Mouse (Mus musculus): ENCODE data around the gene Glt6d1. TPM values are rescaled to one million over a fixed set of nuclear protein-coding genes. Genes with fewer than 3 reads are reported as not detected.

The Glt6d1 gene
- polyA plus RNA-seq, 1 experiment from 2014 or later = not detected

DNA sequence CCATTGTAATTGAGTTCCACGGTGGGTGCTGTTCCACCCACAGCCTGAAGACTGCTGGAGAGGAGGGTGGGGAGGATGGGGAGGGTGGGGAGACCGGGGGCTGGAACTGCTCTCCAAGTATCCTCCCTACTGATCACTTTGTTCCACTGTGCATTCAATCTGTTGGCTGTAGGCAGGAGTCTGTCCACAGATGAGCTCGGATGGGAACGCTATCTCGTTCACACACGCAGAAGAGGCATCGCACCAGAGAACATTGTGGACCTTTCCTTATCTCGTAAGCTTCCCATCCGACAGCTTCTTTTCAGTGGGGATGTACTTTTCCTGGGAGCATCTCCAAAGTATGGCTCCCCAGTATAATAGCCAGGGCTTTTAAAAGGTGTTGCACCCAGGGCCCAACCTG lies 36.6 kb downstream of the Glt6d1 start:
- WGBS = 85% methylated on average over 9 of the region's 9 CpGs
- ATAC-seq (ENCODE audit: insufficient read depth, low FRiP score) = no peak
- Histone ChIP-seq H3K9ac (ENCODE audit: low read length) (no peak overlapping the region), H3K4me3 (replicated peaks; ENCODE audit: low read length) (no peak overlapping the region), H3K36me3 (ENCODE audit: control insufficient read depth, insufficient read depth, low read length) (no peaks in the 10 kb centered on the region), H3K4me1 (ENCODE audit: control insufficient read depth, insufficient read depth, low read length) (no peaks in the 10 kb centered on the region), H3K4me2 (ENCODE audit: low read depth, low read length) (no peak overlapping the region), H3K27ac (ENCODE audit: low read length) (no peak overlapping the region), H3K27me3 (ENCODE audit: control insufficient read depth, insufficient read depth, low read length) (no peaks in the 10 kb centered on the region), H3K9me3 (replicated peaks; ENCODE audit: control insufficient read depth, low read length) (no peaks in the 10 kb centered on the region)

DNA sequence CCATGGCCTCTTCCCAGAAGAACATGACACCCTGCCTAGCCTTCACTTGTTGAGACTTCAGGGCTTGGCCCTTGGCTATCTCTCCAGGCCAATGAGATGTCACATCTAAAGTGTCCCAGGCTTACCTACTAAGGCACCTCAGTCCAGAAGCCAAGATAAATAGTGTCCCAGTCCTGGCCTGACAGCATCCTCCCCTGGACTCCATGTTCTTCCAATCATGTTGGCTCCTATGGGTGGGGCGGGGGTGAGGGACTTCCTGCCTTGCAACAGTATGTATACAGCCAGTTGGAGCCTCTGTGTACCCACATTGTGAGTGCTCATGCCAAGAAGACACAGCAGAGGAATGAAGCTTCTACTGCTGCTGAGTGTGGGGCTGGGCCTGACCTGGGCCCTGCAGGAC lies 38.9 kb downstream of the Glt6d1 start, which contains the start of gene Lcn11:
Gene Lcn11, plus strand, starts transcription at position 301 of the 400 bp plus-strand sequence.
- 96% methylated on average over 1 of the region's 1 CpGs for WGBS
- Histone ChIP-seq H3K4me2 (ENCODE audit: low read depth, low read length) (no peak within 1 kb of the TSS), H3K27me3 (ENCODE audit: control insufficient read depth, insufficient read depth, low read length) (no peaks in the 10 kb centered on the region), H3K9ac (ENCODE audit: low read length) (no peak within 1 kb of the TSS), H3K36me3 (ENCODE audit: control insufficient read depth, insufficient read depth, low read length) (no peaks in the 10 kb centered on the region), H3K4me3 (replicated peaks; ENCODE audit: low read length) (no peak within 1 kb of the TSS), H3K4me1 (ENCODE audit: control insufficient read depth, insufficient read depth, low read length) (no peaks in the 10 kb centered on the region), H3K9me3 (replicated peaks; ENCODE audit: control insufficient read depth, low read length) (no peaks in the 10 kb centered on the region), H3K27ac (ENCODE audit: low read length) (no peak within 1 kb of the TSS)
- no peak for ATAC-seq (ENCODE audit: insufficient read depth, low FRiP score)

DNA sequence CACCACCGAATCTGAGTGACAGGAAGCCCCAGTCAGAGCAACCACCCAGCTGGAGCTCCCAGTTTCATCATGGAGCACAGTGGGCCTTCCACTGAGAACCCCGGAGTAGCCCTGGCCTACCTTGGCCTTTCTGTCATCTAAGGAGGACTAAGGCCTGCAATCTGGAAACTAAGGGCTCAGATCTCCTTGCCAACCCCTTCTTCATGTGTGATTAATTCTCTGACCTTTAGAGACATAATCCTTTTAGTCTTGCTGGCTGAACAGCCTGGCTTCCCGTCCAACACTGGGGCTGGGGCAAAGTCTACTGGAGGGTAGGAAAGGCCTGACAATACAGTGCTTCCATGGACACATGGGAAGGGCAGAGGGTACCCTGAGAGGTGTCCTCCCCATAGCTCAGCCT lies 39.7 kb downstream of the Glt6d1 start:
- Histone ChIP-seq H3K9ac (ENCODE audit: low read length) (no peak overlapping the region), H3K27ac (ENCODE audit: low read length) (no peak overlapping the region), H3K4me2 (ENCODE audit: low read depth, low read length) (no peak overlapping the region), H3K9me3 (replicated peaks; ENCODE audit: control insufficient read depth, low read length) (no peaks in the 10 kb centered on the region), H3K4me3 (replicated peaks; ENCODE audit: low read length) (no peak overlapping the region), H3K36me3 (ENCODE audit: control insufficient read depth, insufficient read depth, low read length) (no peaks in the 10 kb centered on the region), H3K27me3 (ENCODE audit: control insufficient read depth, insufficient read depth, low read length) (no peaks in the 10 kb centered on the region), H3K4me1 (ENCODE audit: control insufficient read depth, insufficient read depth, low read length) (no peaks in the 10 kb centered on the region)
- WGBS = 62% methylated on average over 3 of the region's 3 CpGs
- ATAC-seq (ENCODE audit: insufficient read depth, low FRiP score) = no peak

DNA sequence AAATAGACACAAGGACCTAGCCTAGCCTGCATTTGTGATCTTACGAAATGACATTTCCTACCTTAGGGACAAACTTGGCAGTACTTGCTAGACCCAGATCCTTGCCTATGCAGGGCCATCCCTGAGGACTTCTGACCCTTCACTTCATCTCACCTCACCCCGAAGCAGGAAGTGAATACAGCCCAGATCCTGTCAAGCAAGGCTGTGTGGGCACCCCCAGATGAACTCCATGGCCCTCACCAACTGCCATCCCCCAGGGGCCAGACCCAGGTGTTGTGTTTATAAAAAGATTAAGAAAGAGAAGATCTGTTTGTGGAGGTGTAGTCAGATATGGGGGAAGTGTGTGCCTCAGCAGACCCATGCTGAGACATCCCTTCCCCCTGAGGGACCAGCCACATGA lies 41.0 kb downstream of the Glt6d1 start:
- Histone ChIP-seq H3K27ac (ENCODE audit: low read length) (no peak overlapping the region), H3K36me3 (ENCODE audit: control insufficient read depth, insufficient read depth, low read length) (no peaks in the 10 kb centered on the region), H3K4me3 (replicated peaks; ENCODE audit: low read length) (no peak overlapping the region), H3K9ac (ENCODE audit: low read length) (no peak overlapping the region), H3K27me3 (ENCODE audit: control insufficient read depth, insufficient read depth, low read length) (no peaks in the 10 kb centered on the region), H3K4me1 (ENCODE audit: control insufficient read depth, insufficient read depth, low read length) (no peaks in the 10 kb centered on the region), H3K9me3 (replicated peaks; ENCODE audit: control insufficient read depth, low read length) (no peaks in the 10 kb centered on the region), H3K4me2 (ENCODE audit: low read depth, low read length) (no peak overlapping the region)
- ATAC-seq (ENCODE audit: insufficient read depth, low FRiP score) = no peak
- 76% methylated on average over 2 of the region's 2 CpGs for WGBS

DNA sequence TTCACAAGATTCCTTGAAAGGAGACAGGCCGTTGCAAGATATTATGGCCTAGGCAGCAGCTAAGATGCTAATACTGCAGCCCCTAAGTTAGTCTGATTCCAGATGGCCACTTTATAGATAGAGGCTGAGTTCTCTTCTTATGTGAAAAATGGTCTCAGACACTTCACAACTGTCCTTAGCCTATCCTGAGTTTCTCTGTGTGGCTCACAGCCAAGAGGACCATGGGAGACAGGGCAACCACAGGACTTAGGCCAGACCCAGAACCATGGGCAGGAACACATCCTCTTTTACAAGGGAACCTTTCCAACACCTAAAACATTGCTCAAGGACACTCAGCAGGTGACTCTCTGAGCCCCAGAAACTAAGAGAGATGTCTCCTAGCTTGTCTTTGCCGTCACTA lies 42.1 kb downstream of the Glt6d1 start:
- H3K9ac ChIP-seq (ENCODE audit: low read length) = no peak overlapping the region
- H3K4me3 ChIP-seq (replicated peaks; ENCODE audit: low read length) = no peak overlapping the region
- H3K36me3 ChIP-seq (ENCODE audit: control insufficient read depth, insufficient read depth, low read length) = no peaks in the 10 kb centered on the region
- H3K27ac ChIP-seq (ENCODE audit: low read length) = no peak overlapping the region
- H3K9me3 ChIP-seq (replicated peaks; ENCODE audit: control insufficient read depth, low read length) = no peaks in the 10 kb centered on the region
- no peak overlapping the region for H3K4me2 ChIP-seq (ENCODE audit: low read depth, low read length)
- no peaks in the 10 kb centered on the region for H3K27me3 ChIP-seq (ENCODE audit: control insufficient read depth, insufficient read depth, low read length)
- H3K4me1 ChIP-seq (ENCODE audit: control insufficient read depth, insufficient read depth, low read length) = no peaks in the 10 kb centered on the region
- WGBS = 93% methylated on average over 2 of the region's 2 CpGs
- ATAC-seq (ENCODE audit: insufficient read depth, low FRiP score) = no peak

DNA sequence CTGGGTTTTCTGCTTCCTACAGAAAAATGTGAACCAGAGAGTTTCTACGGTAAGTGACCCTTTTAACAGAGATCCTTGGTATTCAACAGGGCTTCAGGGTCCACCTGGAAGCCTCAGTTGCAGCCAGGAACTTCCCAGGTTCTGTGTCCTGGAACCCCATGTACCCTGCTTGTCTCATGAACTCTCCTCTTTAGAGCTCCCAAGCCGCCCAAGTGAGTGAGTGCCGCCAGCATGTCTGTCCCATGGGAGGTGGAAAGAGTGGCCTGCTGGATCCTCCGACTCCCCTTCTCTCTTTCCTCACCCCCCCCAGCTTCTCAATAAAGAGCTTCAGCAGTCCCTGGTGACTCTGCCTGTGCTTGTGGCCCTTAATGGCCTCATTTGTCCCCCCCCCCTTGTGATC lies 47.9 kb downstream of the Glt6d1 start:
- Histone ChIP-seq H3K36me3 (ENCODE audit: control insufficient read depth, insufficient read depth, low read length) (no peaks in the 10 kb centered on the region), H3K4me2 (ENCODE audit: low read depth, low read length) (no peak overlapping the region), H3K27ac (ENCODE audit: low read length) (no peak overlapping the region), H3K4me3 (replicated peaks; ENCODE audit: low read length) (no peak overlapping the region), H3K4me1 (ENCODE audit: control insufficient read depth, insufficient read depth, low read length) (no peaks in the 10 kb centered on the region), H3K27me3 (ENCODE audit: control insufficient read depth, insufficient read depth, low read length) (no peaks in the 10 kb centered on the region), H3K9ac (ENCODE audit: low read length) (no peak overlapping the region), H3K9me3 (replicated peaks; ENCODE audit: control insufficient read depth, low read length) (no peaks in the 10 kb centered on the region)
- 73% methylated on average over 4 of the region's 4 CpGs for WGBS
- no peak for ATAC-seq (ENCODE audit: insufficient read depth, low FRiP score)

DNA sequence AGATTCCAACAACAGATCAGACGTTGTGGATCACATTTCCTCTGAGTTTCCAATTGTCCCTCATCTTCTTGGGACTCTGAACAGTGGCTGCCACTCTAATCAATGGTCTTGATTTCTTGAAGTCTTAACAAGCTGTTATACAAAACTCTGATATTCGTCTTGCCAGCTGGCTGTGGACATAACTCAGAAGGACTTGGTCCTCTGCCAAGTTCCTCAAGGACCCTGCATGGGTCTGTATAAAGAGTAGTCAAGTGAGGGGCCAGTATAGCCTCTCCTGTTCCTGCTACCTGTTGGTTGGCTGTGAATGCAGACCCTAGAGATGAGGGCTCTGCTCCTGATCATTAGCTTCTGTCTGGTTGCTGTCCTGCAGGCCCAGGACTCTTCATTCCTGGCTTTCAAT lies 50.4 kb downstream of the Glt6d1 start, which contains the start of gene Lcn3:
Gene Lcn3, plus strand, starts transcription at position 301 of the 400 bp plus-strand sequence.
- Histone ChIP-seq H3K9ac (ENCODE audit: low read length) (no peak within 1 kb of the TSS), H3K9me3 (replicated peaks; ENCODE audit: control insufficient read depth, low read length) (no peaks in the 10 kb centered on the region), H3K36me3 (ENCODE audit: control insufficient read depth, insufficient read depth, low read length) (no peaks in the 10 kb centered on the region), H3K4me2 (ENCODE audit: low read depth, low read length) (no peak within 1 kb of the TSS), H3K27me3 (ENCODE audit: control insufficient read depth, insufficient read depth, low read length) (no peaks in the 10 kb centered on the region), H3K4me3 (replicated peaks; ENCODE audit: low read length) (no peak within 1 kb of the TSS), H3K4me1 (ENCODE audit: control insufficient read depth, insufficient read depth, low read length) (no peaks in the 10 kb centered on the region), H3K27ac (ENCODE audit: low read length) (no peak within 1 kb of the TSS)
- 36% methylated on average over 2 of the region's 2 CpGs for WGBS
- no peak for ATAC-seq (ENCODE audit: insufficient read depth, low FRiP score)

DNA sequence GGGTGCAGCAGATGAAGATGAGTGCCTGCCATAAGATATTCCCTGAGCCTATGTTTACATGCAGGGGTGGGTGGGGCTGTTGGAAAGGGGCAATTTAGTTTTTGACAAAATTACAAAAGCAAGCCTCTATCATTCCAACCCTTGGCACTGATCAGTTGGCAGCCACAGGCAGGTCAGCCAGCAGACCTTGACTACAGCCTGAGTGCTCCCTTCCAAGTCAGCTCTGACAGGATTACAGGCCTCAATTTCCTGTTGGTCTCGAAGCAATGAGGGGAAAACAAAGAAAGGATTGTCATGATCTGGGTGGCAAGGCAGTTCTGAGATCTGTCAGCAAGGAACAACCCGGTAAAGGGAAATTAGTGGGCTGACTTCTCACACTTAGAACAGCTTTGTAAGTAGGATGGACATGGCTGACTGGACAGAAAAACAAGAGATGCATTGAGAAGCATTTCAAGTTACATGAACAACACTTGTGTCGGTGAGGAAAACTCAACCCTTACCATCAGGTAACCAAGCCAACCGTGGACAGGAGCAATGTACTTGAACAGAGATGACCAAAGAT lies 57.5 kb downstream of the Glt6d1 start:
- H3K4me3 ChIP-seq (replicated peaks; ENCODE audit: low read length) = no peak overlapping the region
- H3K4me1 ChIP-seq (ENCODE audit: control insufficient read depth, insufficient read depth, low read length) = no peaks in the 10 kb centered on the region
- no peak overlapping the region for H3K27ac ChIP-seq (ENCODE audit: low read length)
- H3K9me3 ChIP-seq (replicated peaks; ENCODE audit: control insufficient read depth, low read length) = no peaks in the 10 kb centered on the region
- WGBS = 69% methylated on average over 4 of the region's 4 CpGs
- no peak overlapping the region for H3K4me2 ChIP-seq (ENCODE audit: low read depth, low read length)
- ATAC-seq (ENCODE audit: insufficient read depth, low FRiP score) = no peak
- no peaks in the 10 kb centered on the region for H3K36me3 ChIP-seq (ENCODE audit: control insufficient read depth, insufficient read depth, low read length)
- H3K9ac ChIP-seq (ENCODE audit: low read length) = no peak overlapping the region
- no peaks in the 10 kb centered on the region for H3K27me3 ChIP-seq (ENCODE audit: control insufficient read depth, insufficient read depth, low read length)

DNA sequence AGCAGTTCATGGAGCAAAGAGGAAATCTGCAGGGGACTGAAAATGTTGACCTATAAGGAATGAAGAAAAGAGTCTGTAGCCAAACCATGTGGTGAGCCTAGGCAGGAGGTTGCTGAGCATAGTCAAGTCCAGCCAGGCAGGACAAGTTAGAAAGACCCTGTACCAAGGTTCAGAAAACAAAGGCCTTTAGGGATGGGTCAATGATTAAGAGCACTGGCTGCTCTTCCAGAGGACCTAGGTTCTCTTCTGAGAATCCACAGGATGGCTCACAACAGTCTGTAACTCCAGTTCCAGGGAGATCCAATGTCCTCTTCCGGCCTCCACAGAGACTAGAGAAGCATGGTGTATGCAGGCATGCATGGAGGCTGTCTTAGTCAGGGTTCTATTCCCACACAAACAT lies 61.4 kb downstream of the Glt6d1 start:
- no peaks in the 10 kb centered on the region for H3K27me3 ChIP-seq (ENCODE audit: control insufficient read depth, insufficient read depth, low read length)
- H3K36me3 ChIP-seq (ENCODE audit: control insufficient read depth, insufficient read depth, low read length) = no peaks in the 10 kb centered on the region
- WGBS = 86% methylated on average over 1 of the region's 1 CpGs
- no peak overlapping the region for H3K9ac ChIP-seq (ENCODE audit: low read length)
- H3K4me3 ChIP-seq (replicated peaks; ENCODE audit: low read length) = no peak overlapping the region
- no peak overlapping the region for H3K4me2 ChIP-seq (ENCODE audit: low read depth, low read length)
- no peaks in the 10 kb centered on the region for H3K4me1 ChIP-seq (ENCODE audit: control insufficient read depth, insufficient read depth, low read length)
- H3K27ac ChIP-seq (ENCODE audit: low read length) = no peak overlapping the region
- no peaks in the 10 kb centered on the region for H3K9me3 ChIP-seq (replicated peaks; ENCODE audit: control insufficient read depth, low read length)
- ATAC-seq (ENCODE audit: insufficient read depth, low FRiP score) = no peak

All from stomach, embryonic 16.5 days (tissue).